Mouse (Mus musculus): Measurements from ENCODE around the gene Frmd4b.

DNA sequence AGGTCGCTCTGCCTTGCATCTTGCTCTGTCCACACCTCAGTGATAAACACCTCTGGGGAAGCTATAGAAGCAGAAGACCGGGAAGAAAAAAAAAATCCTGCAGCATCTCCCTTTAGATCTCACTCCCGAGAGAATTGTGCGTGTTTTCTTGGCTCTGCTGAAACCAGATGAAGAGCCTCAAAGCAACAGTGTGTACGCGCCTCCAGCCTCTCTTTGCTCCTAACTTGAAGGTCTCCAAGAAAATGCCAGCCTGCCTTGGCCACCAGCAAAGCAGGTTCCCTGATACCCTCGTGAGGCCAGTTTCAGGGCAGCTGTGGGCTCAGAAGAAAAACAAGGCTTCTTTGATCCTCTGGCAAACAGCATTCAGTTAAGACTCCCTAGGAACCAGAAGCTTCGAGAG, 129.1 kb downstream of the Frmd4b start:
- TF ChIP-seq CTCF (conservative IDR thresholded peaks at IDR 0.05 in 1 of 2, IDR thresholded peaks at IDR 0.05 in 1 of 2; ENCODE audit: low read depth in 2 of 2, low read length in 2 of 2): no peak
- TF ChIP-seq EP300 (IDR thresholded peaks at IDR 0.05; ENCODE audit: low read length): no peak
- no peak for TF ChIP-seq POLR2A (IDR thresholded peaks at IDR 0.05; ENCODE audit: low read depth, low read length)
- no peak for TF ChIP-seq MAZ (IDR thresholded peaks at IDR 0.05; ENCODE audit: low read depth, low read length)

All from CH12.LX (cell line).